Mouse (Mus musculus): ENCODE measurements at regions not wholly inside any gene's neighbourhood (a gene's known extent, or its start where the extent isn't known, plus 50 kb on each side); places are given as distances from the start of the nearest gene placed in this dataset.

- peak in 1 of 2 experiments; percentile 7 for DNase-seq (ENCODE audit: low spot score in 2 of 2)
Measured at GRCm38 (mm10) chr15:46251296-46251695, 6117.1 kb downstream of the 9330182O14Rik start.

- DNase-seq (ENCODE audit: low spot score in 2 of 2) = no peak
Measured at GRCm38 (mm10) chr15:46285276-46285675, 6151.1 kb downstream of the 9330182O14Rik start.

GRCm38 (mm10) chr15:46303301-46303700, 6169.1 kb downstream of the 9330182O14Rik start:
- no peak for DNase-seq (ENCODE audit: low spot score in 2 of 2)

Data from left cerebral cortex, adult 8-10 months (tissue).